Mouse (Mus musculus): ENCODE data around the gene Napsa. TPM values are rescaled to one million over a fixed set of nuclear protein-coding genes. Genes with fewer than 3 reads are reported as not detected.

Gene Napsa
- polyA plus RNA-seq, 1 experiment from 2014 or later: 5.4 TPM

GRCm38 (mm10) chr7:44633407-44633806, 61.2 kb downstream of the Napsa start:
- Histone ChIP-seq H3K4me2 (ENCODE audit: low read depth, low read length) (no peak overlapping the region), H3K9me3 (replicated peaks; ENCODE audit: control insufficient read depth, low read length) (no peaks in the 10 kb centered on the region), H3K9ac (ENCODE audit: low read length) (no peak overlapping the region), H3K4me1 (ENCODE audit: control insufficient read depth, insufficient read depth, low read length) (no peaks in the 10 kb centered on the region), H3K36me3 (ENCODE audit: control insufficient read depth, insufficient read depth, low read length) (no peaks in the 10 kb centered on the region), H3K27ac (ENCODE audit: low read length) (no peak overlapping the region), H3K27me3 (ENCODE audit: control insufficient read depth, insufficient read depth, low read length) (0 out of 2 replicates have a peak, but pooled peaks cover 6% of the 10 kb centered on the region), H3K4me3 (replicated peaks; ENCODE audit: low read length) (no peak overlapping the region)
- no peak for ATAC-seq (ENCODE audit: insufficient read depth, low FRiP score)
- 19% methylated on average over 15 of the region's 15 CpGs for WGBS

Small RNA genes lying within 50 kb of the gene (microRNA-seq; reads per million reads assigned to microRNA genes)
- gene Mir7053: 0.50 reads per million

Other genes starting within 250 kb of the Napsa start
- gene Syt3, start 188.3 kb upstream of the Napsa start, polyA plus RNA-seq (2015; fragmentation: Nextera tagmentation; extraction: Ambion mirVana): 1.3 and 1.5 TPM in 2 replicates
- gene 1700008O03Rik, start 186.6 kb upstream of the Napsa start, polyA plus RNA-seq (2015; fragmentation: Nextera tagmentation; extraction: Ambion mirVana): 0.84 and 1.2 TPM in 2 replicates
- 0.31 and 0.52 TPM in 2 replicates for gene Lrrc4b, start 143.4 kb upstream of the Napsa start, polyA plus RNA-seq (2015; fragmentation: Nextera tagmentation; extraction: Ambion mirVana)
- gene Aspdh, start 107.0 kb upstream of the Napsa start, polyA plus RNA-seq (2015; fragmentation: Nextera tagmentation; extraction: Ambion mirVana): 0.72 and 0.87 TPM in 2 replicates
- 88.0 and 102 TPM in 2 replicates for gene Josd2, start 104.4 kb upstream of the Napsa start, polyA plus RNA-seq (2015; fragmentation: Nextera tagmentation; extraction: Ambion mirVana)
- gene Emc10, start 75.9 kb upstream of the Napsa start, polyA plus RNA-seq (2015; fragmentation: Nextera tagmentation; extraction: Ambion mirVana): 69.9 and 80.7 TPM in 2 replicates
- 7.0 and 8.2 TPM in 2 replicates for gene Fam71e1, start 75.8 kb upstream of the Napsa start, polyA plus RNA-seq (2015; fragmentation: Nextera tagmentation; extraction: Ambion mirVana)
- 0.41 and 1.8 TPM in 2 replicates for gene Mybpc2, start 47.7 kb upstream of the Napsa start, polyA plus RNA-seq (2015; fragmentation: Nextera tagmentation; extraction: Ambion mirVana)
- 0.52 and 0.76 TPM in 2 replicates for gene Spib, start 40.3 kb upstream of the Napsa start, polyA plus RNA-seq (2015; fragmentation: Nextera tagmentation; extraction: Ambion mirVana)
- gene Pold1, start 23.5 kb upstream of the Napsa start, polyA plus RNA-seq (2015; fragmentation: Nextera tagmentation; extraction: Ambion mirVana): 70.3 and 72.8 TPM in 2 replicates
- gene Nr1h2, start 18.4 kb upstream of the Napsa start, polyA plus RNA-seq (2015; fragmentation: Nextera tagmentation; extraction: Ambion mirVana): 62.0 and 68.6 TPM in 2 replicates
- gene Kcnc3, start 18.3 kb downstream of the Napsa start, polyA plus RNA-seq (2015; fragmentation: Nextera tagmentation; extraction: Ambion mirVana): 0.16 and 0.26 TPM in 2 replicates
- 17.5 and 20.5 TPM in 2 replicates for gene Myh14, start 98.5 kb downstream of the Napsa start, polyA plus RNA-seq (2015; fragmentation: Nextera tagmentation; extraction: Ambion mirVana)
- not detected in 2 replicates for gene Izumo2, start 136.4 kb downstream of the Napsa start, polyA plus RNA-seq (2015; fragmentation: Nextera tagmentation; extraction: Ambion mirVana)
- 32.1 and 32.8 TPM in 2 replicates for gene Vrk3, start 176.0 kb downstream of the Napsa start, polyA plus RNA-seq (2015; fragmentation: Nextera tagmentation; extraction: Ambion mirVana)
- 1.8 and 2.3 TPM in 2 replicates for gene Zfp473, start 178.7 kb downstream of the Napsa start, polyA plus RNA-seq (2015; fragmentation: Nextera tagmentation; extraction: Ambion mirVana)
- gene Nup62, start 243.7 kb downstream of the Napsa start, polyA plus RNA-seq (2015; fragmentation: Nextera tagmentation; extraction: Ambion mirVana): 73.8 and 83.1 TPM in 2 replicates
- gene Il4i1, start 244.0 kb downstream of the Napsa start, polyA plus RNA-seq (2015; fragmentation: Nextera tagmentation; extraction: Ambion mirVana): 0.88 and 1.3 TPM in 2 replicates
- gene Atf5, start 244.3 kb downstream of the Napsa start, polyA plus RNA-seq (2015; fragmentation: Nextera tagmentation; extraction: Ambion mirVana): 3.8 and 4.6 TPM in 2 replicates